Mouse (Mus musculus) neural tube, embryonic 11.5 days (tissue): ENCODE data around the gene Gm49369. TPM values are rescaled to one million over a fixed set of nuclear protein-coding genes. Genes with fewer than 3 reads are reported as not detected.

Experiments
- ATAC-seq: fragments of 200-750 bp; cut with Nextera tagmentation; 2 replicates; pipeline ENCODE4 v1.8.0; 2017; ENCODE audit warnings: moderate number of reproducible peaks, mild to moderate bottlenecking, moderate TSS enrichment, moderate library complexity; ENCODE audit not compliant: insufficient read depth, low FRiP score, low TSS enrichment
- DNase-seq: peaks from one replicate; pipeline ENCODE4 v3.0.0-alpha.2; 2015; ENCODE audit warnings: low spot score
- H3K27ac ChIP-seq: fragments of 300-500 bp; sonication (generic); 2 replicates; pipeline ENCODE4 v1.5.1; 2014; ENCODE audit warnings: low read depth, mild to moderate bottlenecking, low read length
- H3K27me3 ChIP-seq: fragments of 300-500 bp; sonication (generic); 2 replicates; pipeline ENCODE4 v1.6.1; 2014; ENCODE audit warnings: mild to moderate bottlenecking, low read length, mixed read lengths; ENCODE audit not compliant: control insufficient read depth, insufficient read depth
- H3K36me3 ChIP-seq: fragments of 300-500 bp; sonication (generic); 2 replicates; pipeline ENCODE4 v1.6.1; 2014; ENCODE audit warnings: mild to moderate bottlenecking, low read length, moderate library complexity, mixed read lengths; ENCODE audit not compliant: control insufficient read depth, insufficient read depth
- H3K4me1 ChIP-seq: fragments of 300-500 bp; sonication (generic); 2 replicates; pipeline ENCODE4 v1.6.1; 2014; ENCODE audit warnings: low read length, mixed read lengths; ENCODE audit not compliant: control insufficient read depth, insufficient read depth
- H3K4me2 ChIP-seq: fragments of 300-500 bp; sonication (generic); 2 replicates; pipeline ENCODE4 v1.6.1; 2014; ENCODE audit warnings: low read depth, mild to moderate bottlenecking, moderate library complexity
- H3K4me3 ChIP-seq: fragments of 300-500 bp; sonication (generic); 2 replicates; pipeline ENCODE4 v1.5.1; 2014; ENCODE audit warnings: low read depth, low read length
- H3K9ac ChIP-seq: fragments of 300-500 bp; sonication (generic); 2 replicates; pipeline ENCODE4 v1.6.1; 2014; ENCODE audit warnings: mild to moderate bottlenecking, low read length
- H3K9me3 ChIP-seq: fragments of 300-500 bp; sonication (generic); 2 replicates; pipeline ENCODE4 v1.6.1; 2016; ENCODE audit warnings: low read length; ENCODE audit not compliant: control insufficient read depth
- WGBS: fragments of 180-500 bp; shearing (Covaris S2); extraction: QIAGEN DNeasy Blood & Tissue Kit; methylation state at CpG from one replicate; pipeline ENCODE4 v1.1.7; 2014; 5-methylcytosine and 5-hydroxymethylcytosine counted together
- polyA plus RNA-seq: library from polyadenylated mRNA; unstranded; fragments of >200 nt; fragmentation: Nextera tagmentation; extraction: Ambion mirVana; gene quantifications from 2 replicates; pipeline ENCODE4 v1.2.1, GENCODE M21; 2014

The Gm49369 gene
- polyA plus RNA-seq, 1 experiment from 2014 or later: not detected

DNA sequence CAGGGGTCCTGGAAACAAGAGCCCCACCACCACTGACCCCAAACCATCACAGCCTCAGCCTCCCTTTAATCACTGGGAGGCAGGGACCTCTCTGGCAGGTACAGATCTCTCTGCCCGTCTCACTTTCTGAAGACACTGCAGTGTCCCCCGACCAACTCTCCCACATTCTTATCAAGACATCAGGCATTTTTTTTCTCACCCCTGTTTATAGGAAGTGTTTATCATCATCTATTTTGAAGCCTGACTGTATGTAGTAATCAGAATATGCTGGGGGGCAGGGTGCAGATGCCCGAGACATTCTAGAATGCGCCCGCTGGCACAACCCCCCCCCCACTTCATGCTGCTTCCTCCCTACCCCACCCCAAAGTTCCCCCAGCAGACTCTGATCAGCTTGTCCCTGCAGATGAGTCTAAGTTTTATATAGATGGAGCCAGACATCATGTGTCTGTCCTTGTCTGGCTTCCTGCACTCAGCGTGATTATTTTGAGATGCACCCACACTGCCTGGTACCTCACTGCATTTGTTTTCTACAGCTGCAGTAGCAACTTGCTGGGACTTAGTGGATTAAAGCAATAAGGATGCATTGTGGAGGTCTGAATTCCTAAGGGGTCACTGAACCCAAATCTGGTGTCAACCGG lies 17.8 kb upstream of the Gm49369 start:
- no peaks in the 10 kb centered on the region for H3K27me3 ChIP-seq
- H3K27ac ChIP-seq: no peak overlapping the region
- WGBS: 77% methylated on average over 7 of the region's 7 CpGs
- H3K4me2 ChIP-seq: no peak overlapping the region
- no peak for ATAC-seq
- DNase-seq: no peak
- H3K4me3 ChIP-seq: no peak overlapping the region
- H3K9me3 ChIP-seq: no peaks in the 10 kb centered on the region
- H3K4me1 ChIP-seq: no peaks in the 10 kb centered on the region; the same call in 1 of the 2 replicates
- H3K36me3 ChIP-seq: no peaks in the 10 kb centered on the region
- H3K9ac ChIP-seq: no peak overlapping the region

DNA sequence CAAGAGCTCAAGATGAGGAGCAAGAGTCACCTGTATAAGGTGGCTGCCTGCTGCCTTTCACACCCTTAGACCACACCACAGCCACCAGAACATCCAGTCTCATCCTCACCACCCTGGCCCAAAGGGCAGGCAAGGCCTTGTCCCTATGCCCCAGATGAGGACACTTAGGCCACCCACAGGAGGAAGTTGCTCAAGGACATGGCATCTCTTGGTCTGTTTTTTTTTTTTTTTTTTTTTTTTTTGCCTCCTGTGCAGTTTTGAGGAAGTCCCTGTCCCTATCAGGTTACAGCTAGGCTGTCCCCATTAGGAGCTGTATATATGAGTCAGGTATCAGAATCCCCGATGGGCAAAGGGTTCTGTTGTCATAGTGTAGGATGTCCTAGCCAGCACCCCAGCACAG lies 16.8 kb upstream of the Gm49369 start:
- ATAC-seq: no peak
- Histone ChIP-seq H3K4me3 (no peak overlapping the region), H3K36me3 (no peaks in the 10 kb centered on the region), H3K4me1 (no peaks in the 10 kb centered on the region; the same call in 1 of the 2 replicates), H3K4me2 (no peak overlapping the region), H3K27ac (no peak overlapping the region), H3K27me3 (no peaks in the 10 kb centered on the region), H3K9ac (no peak overlapping the region), H3K9me3 (no peaks in the 10 kb centered on the region)
- 80% methylated on average over 1 of the region's 1 CpGs for WGBS
- no peak for DNase-seq

DNA sequence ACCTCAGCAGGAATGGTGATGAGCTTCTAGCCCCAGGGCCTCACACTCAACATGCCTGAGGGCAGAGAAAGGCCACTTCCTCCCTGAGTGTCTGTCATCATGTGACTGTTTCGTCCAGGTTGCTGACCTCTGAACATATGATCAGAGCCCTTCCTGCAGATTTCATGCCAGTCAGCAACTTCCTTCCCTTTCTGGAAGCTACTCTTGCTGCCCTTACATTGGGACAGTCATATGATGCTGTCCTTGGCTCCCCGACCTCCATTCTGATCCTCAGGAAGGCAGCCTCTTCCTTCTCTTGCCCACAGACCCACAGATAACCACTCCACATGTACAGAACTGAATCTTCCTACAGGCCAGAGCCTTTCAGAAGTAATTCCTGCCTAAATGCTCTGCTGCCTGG lies 15.6 kb upstream of the Gm49369 start:
- no peaks in the 10 kb centered on the region for H3K9me3 ChIP-seq
- no peak overlapping the region for H3K4me2 ChIP-seq
- 63% methylated on average over 2 of the region's 2 CpGs for WGBS

DNA sequence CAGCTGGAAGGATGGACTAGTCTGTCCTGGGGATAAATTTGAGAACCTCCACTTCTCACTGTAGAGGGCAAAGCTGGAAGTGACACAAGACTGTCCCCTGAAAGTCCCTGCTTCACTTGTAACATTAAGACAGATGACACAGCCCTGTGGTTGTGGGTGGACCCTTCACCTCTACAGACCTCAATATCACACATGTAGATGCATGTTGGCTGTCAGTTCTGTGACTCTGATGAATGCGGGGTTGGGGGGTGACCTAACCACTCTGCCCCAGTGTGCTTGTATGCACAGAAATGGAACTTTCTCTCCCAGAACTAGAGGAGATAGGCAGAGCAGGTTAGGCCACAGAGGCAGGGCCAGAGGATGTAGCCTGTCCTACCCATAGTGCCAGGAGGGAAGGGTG lies 14.1 kb upstream of the Gm49369 start:
- Histone ChIP-seq H3K4me3 (no peak overlapping the region), H3K27ac (no peak overlapping the region), H3K4me1 (no peaks in the 10 kb centered on the region; the same call in 1 of the 2 replicates), H3K27me3 (no peaks in the 10 kb centered on the region), H3K4me2 (no peak overlapping the region), H3K9me3 (no peaks in the 10 kb centered on the region), H3K9ac (no peak overlapping the region), H3K36me3 (no peaks in the 10 kb centered on the region)
- WGBS: 100% methylated on average over 1 of the region's 1 CpGs
- ATAC-seq (no peak), DNase-seq (no peak)

More for the DNA sequence above, 15.6 kb upstream of the Gm49369 start:
- Histone ChIP-seq H3K27ac (no peak overlapping the region), H3K9ac (no peak overlapping the region), H3K4me1 (no peaks in the 10 kb centered on the region; the same call in 1 of the 2 replicates), H3K4me3 (no peak overlapping the region), H3K36me3 (no peaks in the 10 kb centered on the region), H3K27me3 (no peaks in the 10 kb centered on the region)
- no peak for DNase-seq
- no peak for ATAC-seq

GRCm38 (mm10) chr7:142395472-142395871 lies 13.0 kb upstream of the Gm49369 start:
- Histone ChIP-seq H3K9ac (no peak overlapping the region), H3K4me3 (no peak overlapping the region), H3K9me3 (no peaks in the 10 kb centered on the region), H3K27me3 (no peaks in the 10 kb centered on the region), H3K4me1 (no peaks in the 10 kb centered on the region), H3K27ac (no peak overlapping the region), H3K36me3 (no peaks in the 10 kb centered on the region), H3K4me2 (no peak overlapping the region)
- DNase-seq: no peak
- WGBS: 90% methylated on average over 4 of the region's 4 CpGs
- no peak for ATAC-seq

GRCm38 (mm10) chr7:142394261-142395190 lies 12.1 kb upstream of the Gm49369 start:
- no peaks in the 10 kb centered on the region for H3K4me1 ChIP-seq
- no peak overlapping the region for H3K9ac ChIP-seq
- ATAC-seq (no peak), DNase-seq (no peak)
- no peak overlapping the region for H3K27ac ChIP-seq
- H3K27me3 ChIP-seq: no peaks in the 10 kb centered on the region
- no peak overlapping the region for H3K4me2 ChIP-seq
- 66% methylated on average over 6 of the region's 6 CpGs for WGBS
- no peaks in the 10 kb centered on the region for H3K9me3 ChIP-seq
- no peak overlapping the region for H3K4me3 ChIP-seq
- H3K36me3 ChIP-seq: no peaks in the 10 kb centered on the region

DNA sequence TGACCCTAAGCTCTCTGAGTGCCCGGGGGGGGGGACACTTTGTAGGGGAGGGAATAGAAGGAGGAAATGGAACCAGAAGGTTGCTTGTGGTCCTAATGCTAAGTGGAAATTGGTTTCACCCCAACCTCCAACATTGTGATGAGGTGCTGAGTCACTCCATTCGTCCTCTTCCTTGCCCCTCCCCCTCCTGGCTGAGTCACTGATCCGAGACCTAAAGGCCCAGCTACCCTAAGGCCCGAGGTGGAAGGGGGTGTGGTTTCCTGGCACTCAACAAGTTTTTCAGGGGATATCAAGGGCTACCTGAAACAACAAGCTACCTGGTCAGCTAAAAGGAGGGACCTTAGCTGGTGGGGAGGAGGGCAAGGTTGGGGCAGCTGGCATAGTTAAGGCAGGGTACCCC lies 10.7 kb upstream of the Gm49369 start:
- no peaks in the 10 kb centered on the region for H3K27me3 ChIP-seq
- H3K9ac ChIP-seq: no peak overlapping the region
- no peaks in the 10 kb centered on the region for H3K36me3 ChIP-seq
- no peak overlapping the region for H3K4me3 ChIP-seq
- no peak overlapping the region for H3K27ac ChIP-seq
- WGBS: 25% methylated on average over 4 of the region's 4 CpGs
- H3K9me3 ChIP-seq: no peaks in the 10 kb centered on the region
- ATAC-seq (no peak), DNase-seq (no peak)
- H3K4me1 ChIP-seq: no peaks in the 10 kb centered on the region
- no peak overlapping the region for H3K4me2 ChIP-seq

- H3K9me3 ChIP-seq: no peaks in the 10 kb centered on the region
- no peak overlapping the region for H3K4me3 ChIP-seq
- ATAC-seq (no peak), DNase-seq (no peak)
- no peaks in the 10 kb centered on the region for H3K27me3 ChIP-seq
- WGBS: 68% methylated on average over 4 of the region's 4 CpGs
- H3K4me2 ChIP-seq: no peak overlapping the region
- H3K27ac ChIP-seq: no peak overlapping the region
- no peak overlapping the region for H3K9ac ChIP-seq
- H3K4me1 ChIP-seq: peaks cover 6% of the 10 kb centered on the region; the same call in 1 of the 2 replicates
- no peaks in the 10 kb centered on the region for H3K36me3 ChIP-seq
Measured at GRCm38 (mm10) chr7:142391609-142392008, 9.1 kb upstream of the Gm49369 start.
